Mouse (Mus musculus): ENCODE measurements around the gene Meaf6.

DNA sequence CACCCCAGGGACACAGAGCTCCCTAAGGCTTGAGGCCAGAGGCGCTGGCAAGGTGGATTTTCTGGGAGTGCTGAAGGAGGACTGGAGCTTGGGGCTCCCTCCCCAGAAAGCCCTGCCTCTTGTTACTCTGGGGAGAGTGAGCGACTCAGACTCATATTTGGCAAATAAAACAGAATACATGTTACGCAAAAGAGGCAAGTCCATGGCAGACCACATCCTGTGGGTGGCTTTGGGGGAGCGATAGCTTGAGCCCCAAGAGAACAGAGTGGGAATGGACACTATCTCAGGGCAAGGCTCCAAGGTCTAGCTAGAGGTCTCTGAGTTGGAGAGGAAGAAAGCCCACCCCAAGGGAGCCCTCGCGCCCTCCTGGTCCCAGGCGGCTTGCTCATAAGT lies 38.3 kb downstream of the Meaf6 start:
- TF ChIP-seq CTCF (IDR thresholded peaks at IDR 0.05) = no peak
- TF ChIP-seq POLR2A (IDR thresholded peaks at IDR 0.05; ENCODE audit: insufficient read depth, low read depth, low read length) = no peak
- TF ChIP-seq EP300 (IDR thresholded peaks at IDR 0.05; ENCODE audit: insufficient read depth, low read depth, low read length) = 0 out of 2 replicates have a peak, but pooled peaks have one; percentile 4

All from heart, adult 2 months (tissue).